Mouse (Mus musculus) lung, embryonic 16.5 days (tissue): ENCODE measurements around the gene Dnal4. TPM values are rescaled to one million over a fixed set of nuclear protein-coding genes. Genes with fewer than 3 reads are reported as not detected.

ENCODE experiments used
- ATAC-seq: fragments of 200-750 bp; cut with Nextera tagmentation; 2 replicates; pipeline ENCODE4 v1.8.0; 2017; ENCODE audit warnings: low read depth, mild to moderate bottlenecking, moderate library complexity
- H3K27ac ChIP-seq: fragments of 300-500 bp; sonication (generic); 2 replicates; pipeline ENCODE4 v1.5.1; 2014; ENCODE audit warnings: mild to moderate bottlenecking, control low read depth, low read length
- H3K27me3 ChIP-seq: fragments of 300-500 bp; sonication (generic); 2 replicates; pipeline ENCODE4 v1.6.1; 2014; ENCODE audit warnings: low read depth, low read length, mixed read lengths; ENCODE audit not compliant: control insufficient read depth, insufficient read depth
- H3K36me3 ChIP-seq: fragments of 300-500 bp; sonication (generic); 2 replicates; pipeline ENCODE4 v1.6.1; 2014; ENCODE audit warnings: low read length; ENCODE audit not compliant: control insufficient read depth, insufficient read depth
- H3K4me1 ChIP-seq: fragments of 300-500 bp; sonication (generic); replicated peaks from 2 replicates; pipeline ENCODE4 v1.6.1; 2014; ENCODE audit warnings: low read length, mixed read lengths; ENCODE audit not compliant: control insufficient read depth, insufficient read depth
- H3K4me2 ChIP-seq: fragments of 300-500 bp; sonication (generic); 2 replicates; pipeline ENCODE4 v1.6.1; 2014; ENCODE audit warnings: low read depth, low read length, control low read depth
- H3K4me3 ChIP-seq: fragments of 300-500 bp; sonication (generic); 2 replicates; pipeline ENCODE4 v1.5.1; 2014; ENCODE audit warnings: mild to moderate bottlenecking, low read length, control low read depth
- H3K9ac ChIP-seq: fragments of 300-500 bp; sonication (generic); 2 replicates; pipeline ENCODE4 v1.6.1; 2014; ENCODE audit warnings: low read length, control low read depth
- H3K9me3 ChIP-seq: fragments of 300-500 bp; sonication (generic); 2 replicates; pipeline ENCODE4 v1.6.1; 2016; ENCODE audit warnings: low read length; ENCODE audit not compliant: control insufficient read depth
- WGBS: fragments of 180-500 bp; shearing (Covaris S2); extraction: QIAGEN DNeasy Blood & Tissue Kit; methylation state at CpG from one replicate; pipeline ENCODE4 v1.1.7; 2014; 5-methylcytosine and 5-hydroxymethylcytosine counted together
- polyA plus RNA-seq: library from polyadenylated mRNA; unstranded; fragments of >200 nt; fragmentation: Nextera tagmentation; extraction: Ambion mirVana; gene quantifications from 2 replicates; pipeline ENCODE4 v1.2.1, GENCODE M21; 2015

Dnal4 gene
- 66.9 and 72.1 TPM in 2 replicates for polyA plus RNA-seq

GRCm38 (mm10) chr15:79777749-79778148 is at the start of gene Dnal4:
Gene Dnal4, minus strand, starts transcription at chr15:79777849.
- H3K36me3 ChIP-seq: no peaks in the 10 kb centered on the region
- no peaks in the 10 kb centered on the region for H3K9me3 ChIP-seq
- no peak within 1 kb of the TSS for H3K4me3 ChIP-seq
- ATAC-seq: no peak
- no peaks in the 10 kb centered on the region for H3K27me3 ChIP-seq
- no peak within 1 kb of the TSS for H3K27ac ChIP-seq
- H3K9ac ChIP-seq: no peak within 1 kb of the TSS
- peaks cover 11% of the 10 kb centered on the region for H3K4me1 ChIP-seq
- no peak within 1 kb of the TSS for H3K4me2 ChIP-seq

- H3K4me1 ChIP-seq: peaks cover 40% of the 10 kb centered on the region
- no peaks in the 10 kb centered on the region for H3K27me3 ChIP-seq
- ATAC-seq: no peak
These were observed 49.6 kb upstream of the Dnal4 start for GRCm38 (mm10) chr15:79827061-79827777.

GRCm38 (mm10) chr15:79826221-79826935 is 48.7 kb upstream of the Dnal4 start:
- H3K9me3 ChIP-seq: no peaks in the 10 kb centered on the region
- H3K4me3 ChIP-seq: no peak overlapping the region
- H3K4me1 ChIP-seq: peaks cover 36% of the 10 kb centered on the region
- ATAC-seq: no peak
- no peak overlapping the region for H3K27ac ChIP-seq
- WGBS: 78% methylated on average over 9 of the region's 9 CpGs
- H3K4me2 ChIP-seq: no peak overlapping the region
- no peaks in the 10 kb centered on the region for H3K27me3 ChIP-seq
- peaks cover 22% of the 10 kb centered on the region for H3K36me3 ChIP-seq
- peak overlapping the region; percentile 13; the same call in 1 of the 2 replicates for H3K9ac ChIP-seq

More at GRCm38 (mm10) chr15:79827061-79827777, 49.6 kb upstream of the Dnal4 start:
- Histone ChIP-seq H3K9ac (no peak overlapping the region), H3K36me3 (peaks cover 22% of the 10 kb centered on the region), H3K27ac (no peak overlapping the region), H3K4me3 (no peak overlapping the region), H3K4me2 (no peak overlapping the region), H3K9me3 (no peaks in the 10 kb centered on the region)
- 85% methylated on average over 14 of the region's 14 CpGs for WGBS

- H3K27me3 ChIP-seq: no peaks in the 10 kb centered on the region
- H3K4me2 ChIP-seq: no peak overlapping the region
- no peak overlapping the region for H3K9ac ChIP-seq
- H3K4me1 ChIP-seq: peaks cover 33% of the 10 kb centered on the region
- no peaks in the 10 kb centered on the region for H3K9me3 ChIP-seq
- WGBS: 59% methylated on average over 14 of the region's 14 CpGs
- no peak for ATAC-seq
- H3K27ac ChIP-seq: no peak overlapping the region
- H3K4me3 ChIP-seq: no peak overlapping the region
- H3K36me3 ChIP-seq: peaks cover 22% of the 10 kb centered on the region
These were observed 47.6 kb upstream of the Dnal4 start for GRCm38 (mm10) chr15:79825146-79825825.

- Histone ChIP-seq H3K9ac (no peak overlapping the region), H3K4me2 (no peak overlapping the region), H3K4me1 (peaks cover 31% of the 10 kb centered on the region), H3K27me3 (no peaks in the 10 kb centered on the region), H3K9me3 (no peaks in the 10 kb centered on the region), H3K4me3 (no peak overlapping the region), H3K27ac (no peak overlapping the region), H3K36me3 (peaks cover 22% of the 10 kb centered on the region)
- peak; percentile 40 for ATAC-seq
- 61% methylated on average over 19 of the region's 19 CpGs for WGBS
These were observed 46.1 kb upstream of the Dnal4 start for GRCm38 (mm10) chr15:79823588-79824280.

- peak; percentile 53 for ATAC-seq
- H3K9ac ChIP-seq: no peak overlapping the region
These were observed 44.9 kb upstream of the Dnal4 start for GRCm38 (mm10) chr15:79822265-79823199.

GRCm38 (mm10) chr15:79818325-79818724 is 40.7 kb upstream of the Dnal4 start:
- Histone ChIP-seq H3K4me2 (no peak overlapping the region), H3K27me3 (no peaks in the 10 kb centered on the region), H3K9ac (no peak overlapping the region), H3K4me1 (peaks cover 9% of the 10 kb centered on the region), H3K36me3 (0 out of 2 replicates have a peak, but pooled peaks cover 3% of the 10 kb centered on the region), H3K27ac (no peak overlapping the region), H3K4me3 (no peak overlapping the region), H3K9me3 (no peaks in the 10 kb centered on the region)
- WGBS: 82% methylated on average over 4 of the region's 4 CpGs
- no peak for ATAC-seq

More at GRCm38 (mm10) chr15:79822265-79823199, 44.9 kb upstream of the Dnal4 start:
- Histone ChIP-seq H3K27me3 (no peaks in the 10 kb centered on the region), H3K4me3 (no peak overlapping the region), H3K4me1 (peaks cover 24% of the 10 kb centered on the region), H3K27ac (no peak overlapping the region), H3K36me3 (peaks cover 14% of the 10 kb centered on the region), H3K4me2 (no peak overlapping the region), H3K9me3 (no peaks in the 10 kb centered on the region)
- 53% methylated on average over 13 of the region's 13 CpGs for WGBS

GRCm38 (mm10) chr15:79813666-79814258 is 36.1 kb upstream of the Dnal4 start:
- ATAC-seq: no peak
- WGBS: 39% methylated on average over 8 of the region's 8 CpGs
- H3K27ac ChIP-seq: no peak overlapping the region
- no peak overlapping the region for H3K4me3 ChIP-seq
- no peaks in the 10 kb centered on the region for H3K9me3 ChIP-seq
- no peaks in the 10 kb centered on the region for H3K36me3 ChIP-seq
- H3K27me3 ChIP-seq: peaks cover 2% of the 10 kb centered on the region; the same call in 1 of the 2 replicates
- no peak overlapping the region for H3K4me2 ChIP-seq
- H3K9ac ChIP-seq: no peak overlapping the region
- no peaks in the 10 kb centered on the region for H3K4me1 ChIP-seq
